Mouse (Mus musculus) G1E (cell line): ENCODE results near the gene Lrch1.

Source experiments
- CTCF ChIP-seq: IDR thresholded peaks from 2 replicates; pipeline ENCODE4 v1.5.1; 2012; ENCODE audit warnings: low read depth, low read length, inconsistent platforms, mixed read lengths
- GATA1 ChIP-seq: IDR thresholded peaks from 2 replicates; pipeline ENCODE4 v1.6.1; 2012; ENCODE audit warnings: borderline replicate concordance, low read length, inconsistent platforms, mixed read lengths
- POLR2AphosphoS5 ChIP-seq: IDR thresholded peaks from 2 replicates; pipeline ENCODE4 v1.6.1; 2012; ENCODE audit warnings: low read depth, low read length, inconsistent platforms; ENCODE audit not compliant: insufficient replicate concordance

- no peak for TF ChIP-seq GATA1
- TF ChIP-seq CTCF, result no peak
- TF ChIP-seq POLR2AphosphoS5, result no peak
These were observed 37.2 kb upstream of the Lrch1 start for GRCm38 (mm10) chr14:74984817-74985391.
